8 mouse cellular contexts compared by ENCODE assay signal in the genomic region with DNA sequence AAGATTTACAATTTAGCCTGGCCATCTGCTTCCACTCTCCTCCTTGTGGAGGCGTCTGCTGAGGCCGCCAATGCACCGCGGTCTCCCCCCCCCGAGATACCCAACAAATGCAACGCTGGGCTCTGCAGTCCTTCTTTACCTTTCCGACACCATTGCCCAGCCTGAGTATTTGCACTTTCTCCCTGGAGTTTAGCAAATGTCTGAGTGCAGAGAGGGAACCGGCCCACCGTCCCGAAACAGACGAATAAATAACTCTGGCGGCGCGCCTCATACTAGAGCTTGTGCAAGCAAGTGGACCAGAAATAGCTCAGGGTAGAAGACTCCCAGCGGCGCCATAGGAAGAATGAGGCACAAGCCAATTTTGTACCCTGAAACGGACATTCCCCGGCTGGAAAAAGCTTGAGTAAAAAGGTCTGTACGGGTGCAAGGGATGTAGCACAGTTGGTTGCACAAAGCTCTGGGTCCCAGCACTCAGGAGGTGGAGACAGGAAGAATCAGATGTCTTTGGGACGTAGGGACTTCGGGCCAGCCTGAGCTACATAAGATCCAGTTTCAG. TPM values are rescaled to one million over a fixed set of nuclear protein-coding genes. Genes with fewer than 3 reads are reported as not detected.
DNase-seq lines count a peak whose midpoint lies in the region; ATAC-seq and TF ChIP-seq lines count a peak whose summit lies in the region.

No protein-coding gene starts in this region.

- intact Hi-C loops in left cerebral cortex, postnatal 4 days (cut with DNase I): no loop called here

- peak overlapping the region; percentile 75 for H3K4me3 ChIP-seq in cortical plate, adult 2 months (ENCODE audit: insufficient read depth, low read length)
- H3K4me3 ChIP-seq in hindbrain, embryonic 16.5 days (ENCODE audit: low read length): peak overlapping the region; percentile 64

- WGBS in hindbrain, embryonic 16.5 days: 1% methylated on average over 21 of the region's 21 CpGs

- no peaks in the 10 kb centered on the region for H3K27me3 ChIP-seq in hindbrain, embryonic 16.5 days (replicated peaks; ENCODE audit: control insufficient read depth, insufficient read depth, low read length)

- peak; percentile 38 for ATAC-seq in hindbrain, embryonic 16.5 days
- ATAC-seq in megakaryocyte progenitor cell, adult 5-6 weeks (replicated peaks; ENCODE audit: poor library complexity): peak; percentile 9; the same call in 1 of the 2 replicates

- H3K36me3 ChIP-seq in hindbrain, embryonic 16.5 days (ENCODE audit: control insufficient read depth, insufficient read depth, low read length): no peaks in the 10 kb centered on the region

- TF ChIP-seq CTCF in cortical plate, adult 2 months (IDR thresholded peaks at IDR 0.05; ENCODE audit: extremely low read depth, insufficient read depth, low read length): no peak

- H3K27ac ChIP-seq in cortical plate, adult 2 months (ENCODE audit: insufficient read depth, low read length): peak overlapping the region; percentile 58
- peak overlapping the region; percentile 82 for H3K27ac ChIP-seq in hindbrain, embryonic 16.5 days (ENCODE audit: low read depth, low read length)

- no peaks in the 10 kb centered on the region for H3K9me3 ChIP-seq in hindbrain, embryonic 16.5 days (ENCODE audit: control insufficient read depth, low read length)

- no peak for TF ChIP-seq POLR2A in cortical plate, adult 2 months (IDR thresholded peaks at IDR 0.05; ENCODE audit: extremely low read depth, insufficient read depth, low read length)

- peak overlapping the region; percentile 69 for H3K9ac ChIP-seq in hindbrain, embryonic 16.5 days (ENCODE audit: low read depth, low read length)

- peaks cover under 1% of the 10 kb centered on the region; the same call in 1 of the 2 replicates for H3K4me1 ChIP-seq in cortical plate, adult 2 months (ENCODE audit: control insufficient read depth, insufficient read depth, low read length)
- H3K4me1 ChIP-seq in hindbrain, embryonic 16.5 days (ENCODE audit: control insufficient read depth, insufficient read depth, low read depth, low read length): peaks cover 25% of the 10 kb centered on the region

- peak; percentile 56 for DNase-seq in ovary, postnatal 10 days (ENCODE audit: low spot score)
- DNase-seq in ovary, adult 18-20 months (ENCODE audit: low spot score): no peak
- peak; percentile 69 to 79 for DNase-seq in gastrocnemius, adult 8-10 months (ENCODE audit: low spot score in 2 of 2)
- peak; percentile 46 for DNase-seq in left cerebral cortex, postnatal 4 days
- peak; percentile 65 for DNase-seq in right cerebral cortex, postnatal 4 days

- H3K4me2 ChIP-seq in hindbrain, embryonic 16.5 days (ENCODE audit: low read length): peak overlapping the region; percentile 79

RNA-seq across cellular contexts. Expression of a gene that starts 0.7 kb away (rescaled TPM):
- polyA plus RNA-seq in cortical plate, adult 2 months (2012; rRNA removed): 33.7 and 36.7 TPM in 2 replicates
- 10 to 100 TPM in 2 of 4 experiments, 1 to 10 TPM in 2; 8.7 to 11.7 (median 10.0) TPM for total RNA-seq in gastrocnemius, adult 8-10 months (2022)
- 6.7 and 7.1 TPM in 2 replicates for polyA plus RNA-seq in hindbrain, embryonic 16.5 days (2015; fragmentation: Nextera tagmentation; extraction: Ambion mirVana)
- 10 to 100 TPM; 61.7 to 65.2 TPM for total RNA-seq in left cerebral cortex, postnatal 4 days (2021)
- total RNA-seq in megakaryocyte progenitor cell, adult 5-6 weeks (2015): 7.6 and 7.8 TPM in 2 replicates
- 0.64 and 1.7 TPM in 2 replicates for total RNA-seq in megakaryocyte progenitor cell, adult 5-6 weeks (2017)

RNA-seq across cellular contexts. Expression of a gene that starts 5.2 kb away (rescaled TPM):
- polyA plus RNA-seq in cortical plate, adult 2 months (2012; rRNA removed): 1,299 and 1,338 TPM in 2 replicates
- total RNA-seq in gastrocnemius, adult 8-10 months (2022): 100 to 1,000 TPM; 125 to 188 (median 158) TPM
- polyA plus RNA-seq in hindbrain, embryonic 16.5 days (2015; fragmentation: Nextera tagmentation; extraction: Ambion mirVana): 946 and 1,028 TPM in 2 replicates
- 100 to 1,000 TPM; 499 to 509 TPM for total RNA-seq in left cerebral cortex, postnatal 4 days (2021)
- total RNA-seq in megakaryocyte progenitor cell, adult 5-6 weeks (2015): 760 and 847 TPM in 2 replicates
- total RNA-seq in megakaryocyte progenitor cell, adult 5-6 weeks (2017): 1,168 and 1,230 TPM in 2 replicates

RNA-seq across cellular contexts. Expression of a gene that starts 26.5 kb away (rescaled TPM):
- polyA plus RNA-seq in cortical plate, adult 2 months (2012; rRNA removed): 11.6 and 12.0 TPM in 2 replicates
- total RNA-seq in gastrocnemius, adult 8-10 months (2022): 10 to 100 TPM; 10.4 to 13.5 (median 13.4) TPM
- polyA plus RNA-seq in hindbrain, embryonic 16.5 days (2015; fragmentation: Nextera tagmentation; extraction: Ambion mirVana): 13.5 and 16.6 TPM in 2 replicates
- 10 to 100 TPM; 13.7 to 16.3 TPM for total RNA-seq in left cerebral cortex, postnatal 4 days (2021)
- total RNA-seq in megakaryocyte progenitor cell, adult 5-6 weeks (2015): 41.2 and 48.4 TPM in 2 replicates
- total RNA-seq in megakaryocyte progenitor cell, adult 5-6 weeks (2017): 77.6 and 85.1 TPM in 2 replicates

RNA-seq across cellular contexts. Expression of a gene that starts 40.1 kb away (rescaled TPM):
- 209 and 223 TPM in 2 replicates for polyA plus RNA-seq in cortical plate, adult 2 months (2012; rRNA removed)
- total RNA-seq in gastrocnemius, adult 8-10 months (2022): 10 to 100 TPM; 45.6 to 53.3 (median 49.5) TPM
- 136 and 168 TPM in 2 replicates for polyA plus RNA-seq in hindbrain, embryonic 16.5 days (2015; fragmentation: Nextera tagmentation; extraction: Ambion mirVana)
- total RNA-seq in left cerebral cortex, postnatal 4 days (2021): 100 to 1,000 TPM; 295 to 311 TPM
- 70.4 and 74.5 TPM in 2 replicates for total RNA-seq in megakaryocyte progenitor cell, adult 5-6 weeks (2015)
- total RNA-seq in megakaryocyte progenitor cell, adult 5-6 weeks (2017): 52.8 and 66.9 TPM in 2 replicates

RNA-seq across cellular contexts. Expression of a gene that starts 48.4 kb away (rescaled TPM):
- 11.9 and 12.9 TPM in 2 replicates for polyA plus RNA-seq in cortical plate, adult 2 months (2012; rRNA removed)
- 1 to 10 TPM; 5.7 to 7.5 (median 6.7) TPM for total RNA-seq in gastrocnemius, adult 8-10 months (2022)
- polyA plus RNA-seq in hindbrain, embryonic 16.5 days (2015; fragmentation: Nextera tagmentation; extraction: Ambion mirVana): 16.7 and 17.0 TPM in 2 replicates
- 10 to 100 TPM; 14.0 to 15.2 TPM for total RNA-seq in left cerebral cortex, postnatal 4 days (2021)
- total RNA-seq in megakaryocyte progenitor cell, adult 5-6 weeks (2015): 5.9 and 6.7 TPM in 2 replicates
- 10.2 and 13.3 TPM in 2 replicates for total RNA-seq in megakaryocyte progenitor cell, adult 5-6 weeks (2017)

Comparison
In these comparisons a context has a peak if more than half of its experiments do, and no peak if none do; other contexts are left out.
1. RNA of a gene that starts 0.7 kb away (total RNA-seq): 61.7 to 65.2 TPM in left cerebral cortex, postnatal 4 days; 8.7 to 11.7 TPM in gastrocnemius, adult 8-10 months and 0.64 to 7.8 TPM in megakaryocyte progenitor cell, adult 5-6 weeks; every median in the first group is over 4 times any median in the second.